Mouse (Mus musculus): Measurements from ENCODE around the gene Lrrc30. TPM values are rescaled to one million over a fixed set of nuclear protein-coding genes. Genes with fewer than 3 reads are reported as not detected.

The Lrrc30 gene
- polyA plus RNA-seq, 1 experiment from 2014 or later: not detected

DNA sequence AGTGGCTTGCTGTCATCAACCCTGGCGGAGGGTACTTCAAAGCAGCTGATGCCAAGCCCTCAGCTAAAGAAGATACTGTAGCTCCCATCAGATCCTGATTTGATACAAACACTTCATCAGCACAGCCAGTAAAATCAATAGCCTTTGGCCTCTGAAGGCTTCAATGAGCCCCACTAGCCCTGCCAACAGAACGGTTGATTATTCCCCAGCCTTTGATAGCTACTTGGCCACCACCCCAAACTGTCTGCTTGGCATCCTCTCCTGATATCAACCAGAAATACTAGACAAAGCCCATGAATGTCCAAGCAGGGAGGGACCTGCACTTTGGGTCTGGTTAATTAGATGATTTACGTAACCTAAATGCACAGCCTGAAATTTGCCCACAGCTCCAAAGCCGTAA is 30.0 kb downstream of the Lrrc30 start:
- Histone ChIP-seq H3K4me2 (replicated peaks; ENCODE audit: low read depth, low read length) (no peak overlapping the region), H3K4me3 (ENCODE audit: low read length) (no peak overlapping the region), H3K4me1 (ENCODE audit: insufficient read depth, low read length) (no peaks in the 10 kb centered on the region), H3K9me3 (ENCODE audit: low read length) (no peaks in the 10 kb centered on the region), H3K9ac (replicated peaks; ENCODE audit: low read length) (no peak overlapping the region), H3K27ac (ENCODE audit: low read length) (no peak overlapping the region), H3K27me3 (ENCODE audit: insufficient read depth, low read length) (no peaks in the 10 kb centered on the region), H3K36me3 (ENCODE audit: insufficient read depth, low read length) (no peaks in the 10 kb centered on the region)
- ATAC-seq (ENCODE audit: low FRiP score, low TSS enrichment): no peak
- 72% methylated on average over 4 of the region's 4 CpGs for WGBS

DNA sequence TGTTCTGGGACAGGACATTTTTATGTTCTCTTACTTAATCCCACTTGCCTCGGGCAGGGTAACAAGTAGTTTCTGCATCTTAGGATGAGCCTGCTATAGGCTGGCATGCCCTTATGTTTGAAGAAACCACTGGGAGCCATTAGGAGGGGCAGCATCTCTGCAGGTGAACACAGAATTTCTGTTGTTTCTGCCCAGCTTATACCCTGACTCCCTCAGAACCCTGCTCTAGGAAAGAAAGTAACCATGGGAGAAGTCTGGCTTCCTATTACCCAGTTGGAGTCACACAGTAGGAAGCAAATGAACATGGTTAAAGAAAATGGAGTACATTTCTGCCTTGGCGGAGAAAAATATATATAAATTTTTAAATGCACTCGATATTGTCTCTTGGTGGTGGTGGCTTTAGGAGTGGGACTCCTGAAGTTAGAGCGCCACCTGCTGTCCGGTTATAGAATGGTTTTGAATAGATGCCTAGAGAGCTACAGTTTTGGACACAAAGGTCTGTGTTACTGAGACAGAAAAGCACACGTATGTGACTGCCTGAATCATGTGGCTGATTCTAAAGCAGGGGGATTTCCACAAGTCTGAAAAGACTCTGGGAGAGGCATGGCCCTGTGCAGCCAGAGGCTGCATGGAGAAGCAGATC is 47.5 kb downstream of the Lrrc30 start:
- peak; percentile 82 for ATAC-seq (ENCODE audit: low FRiP score, low TSS enrichment)
- Histone ChIP-seq H3K4me2 (replicated peaks; ENCODE audit: low read depth, low read length) (no peak overlapping the region), H3K27me3 (ENCODE audit: insufficient read depth, low read length) (no peaks in the 10 kb centered on the region), H3K4me1 (ENCODE audit: insufficient read depth, low read length) (peaks cover 6% of the 10 kb centered on the region), H3K4me3 (ENCODE audit: low read length) (no peak overlapping the region), H3K36me3 (ENCODE audit: insufficient read depth, low read length) (no peaks in the 10 kb centered on the region), H3K9ac (replicated peaks; ENCODE audit: low read length) (no peak overlapping the region), H3K27ac (ENCODE audit: low read length) (no peak overlapping the region), H3K9me3 (ENCODE audit: low read length) (no peaks in the 10 kb centered on the region)
- WGBS: 13% methylated on average over 6 of the region's 6 CpGs

DNA sequence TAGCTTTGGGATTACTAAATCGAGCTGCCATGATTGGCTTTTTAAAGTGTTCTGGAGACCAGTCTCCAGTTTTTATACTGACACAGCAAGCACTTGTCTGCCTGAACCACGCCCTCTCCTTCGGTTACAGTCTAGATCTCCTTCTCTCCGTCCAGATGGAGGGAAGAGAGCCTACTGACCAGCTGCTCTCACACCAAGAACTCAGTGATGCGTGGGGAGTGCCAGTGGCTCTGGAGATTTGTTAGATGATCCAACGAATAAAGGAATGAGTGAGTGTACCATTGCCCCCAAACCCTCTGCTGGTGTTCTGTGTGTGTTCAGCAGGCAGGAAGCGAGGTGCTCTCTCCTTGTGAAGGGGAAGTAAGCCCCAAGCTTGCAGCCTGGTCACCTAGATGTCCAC is 48.0 kb downstream of the Lrrc30 start:
- ATAC-seq (ENCODE audit: low FRiP score, low TSS enrichment): peak; percentile 70
- WGBS: 41% methylated on average over 7 of the region's 7 CpGs
- no peak overlapping the region for H3K27ac ChIP-seq (ENCODE audit: low read length)
- H3K36me3 ChIP-seq (ENCODE audit: insufficient read depth, low read length): no peaks in the 10 kb centered on the region
- no peaks in the 10 kb centered on the region for H3K9me3 ChIP-seq (ENCODE audit: low read length)
- no peak overlapping the region for H3K4me2 ChIP-seq (replicated peaks; ENCODE audit: low read depth, low read length)
- no peaks in the 10 kb centered on the region for H3K27me3 ChIP-seq (ENCODE audit: insufficient read depth, low read length)
- peaks cover 6% of the 10 kb centered on the region for H3K4me1 ChIP-seq (ENCODE audit: insufficient read depth, low read length)
- no peak overlapping the region for H3K9ac ChIP-seq (replicated peaks; ENCODE audit: low read length)
- H3K4me3 ChIP-seq (ENCODE audit: low read length): no peak overlapping the region

DNA sequence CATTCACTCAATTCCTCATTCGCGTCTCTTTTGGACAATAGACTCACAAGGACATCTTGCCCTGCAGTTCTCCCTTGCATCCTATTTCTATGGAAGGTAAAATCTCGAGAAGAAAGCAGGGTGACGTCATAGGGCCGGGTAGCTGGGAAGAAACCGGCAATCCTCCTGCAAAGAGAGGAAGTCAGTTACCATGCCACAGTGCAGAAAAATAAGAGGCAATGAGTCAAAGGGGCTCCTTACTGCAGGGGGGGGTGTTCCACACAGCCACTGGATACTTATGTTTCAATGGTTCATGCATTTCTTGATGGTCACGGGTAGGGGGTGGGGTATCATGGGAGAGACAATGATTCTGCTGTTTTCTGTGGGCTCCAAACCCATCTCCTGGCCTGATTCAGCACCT is 49.1 kb downstream of the Lrrc30 start:
- no peaks in the 10 kb centered on the region for H3K36me3 ChIP-seq (ENCODE audit: insufficient read depth, low read length)

DNA sequence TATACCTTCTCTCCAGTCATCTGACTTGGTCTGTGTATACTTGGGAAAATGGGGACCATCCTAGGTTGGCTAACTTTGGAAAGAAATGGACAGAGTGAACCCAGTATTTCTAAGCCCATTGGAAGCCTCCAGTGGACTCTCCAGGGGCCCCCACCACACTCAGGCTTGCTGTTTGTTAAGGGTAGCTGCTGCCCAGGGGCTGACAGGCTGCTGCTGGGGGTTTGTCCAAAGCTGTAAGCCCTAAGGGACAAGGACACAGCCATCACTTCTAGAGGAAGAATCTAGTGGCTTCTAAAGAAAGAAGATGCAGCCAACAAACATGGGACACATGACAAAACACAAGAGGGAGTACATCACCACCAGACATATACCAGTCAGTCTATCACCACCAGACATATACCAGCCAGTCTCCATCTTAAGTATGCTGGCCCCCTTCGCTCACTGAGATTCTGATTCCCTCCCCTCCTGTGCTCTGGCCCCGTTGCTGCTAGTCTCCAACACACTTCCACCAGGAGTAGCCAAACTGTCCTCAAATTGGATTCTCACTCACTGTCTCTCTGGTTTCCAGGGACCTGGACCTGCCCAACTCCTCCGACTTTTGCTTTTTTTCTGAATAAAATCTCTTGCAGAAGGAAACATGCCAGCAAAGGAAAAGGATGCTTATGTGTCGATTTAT is 49.7 kb downstream of the Lrrc30 start:
- no peak for ATAC-seq (ENCODE audit: low FRiP score, low TSS enrichment)
- Histone ChIP-seq H3K4me1 (ENCODE audit: insufficient read depth, low read length) (peaks cover 6% of the 10 kb centered on the region), H3K27ac (ENCODE audit: low read length) (no peak overlapping the region), H3K9ac (replicated peaks; ENCODE audit: low read length) (no peak overlapping the region), H3K36me3 (ENCODE audit: insufficient read depth, low read length) (no peaks in the 10 kb centered on the region), H3K27me3 (ENCODE audit: insufficient read depth, low read length) (no peaks in the 10 kb centered on the region), H3K9me3 (ENCODE audit: low read length) (no peaks in the 10 kb centered on the region), H3K4me2 (replicated peaks; ENCODE audit: low read depth, low read length) (no peak overlapping the region), H3K4me3 (ENCODE audit: low read length) (no peak overlapping the region)
- 86% methylated on average over 4 of the region's 4 CpGs for WGBS

More for the DNA sequence above, 49.1 kb downstream of the Lrrc30 start:
- WGBS: 69% methylated on average over 7 of the region's 7 CpGs
- no peak overlapping the region for H3K4me3 ChIP-seq (ENCODE audit: low read length)
- no peak overlapping the region for H3K4me2 ChIP-seq (replicated peaks; ENCODE audit: low read depth, low read length)
- H3K9me3 ChIP-seq (ENCODE audit: low read length): no peaks in the 10 kb centered on the region
- no peak for ATAC-seq (ENCODE audit: low FRiP score, low TSS enrichment)
- no peaks in the 10 kb centered on the region for H3K27me3 ChIP-seq (ENCODE audit: insufficient read depth, low read length)
- H3K9ac ChIP-seq (replicated peaks; ENCODE audit: low read length): no peak overlapping the region
- peaks cover 6% of the 10 kb centered on the region for H3K4me1 ChIP-seq (ENCODE audit: insufficient read depth, low read length)
- no peak overlapping the region for H3K27ac ChIP-seq (ENCODE audit: low read length)

DNA sequence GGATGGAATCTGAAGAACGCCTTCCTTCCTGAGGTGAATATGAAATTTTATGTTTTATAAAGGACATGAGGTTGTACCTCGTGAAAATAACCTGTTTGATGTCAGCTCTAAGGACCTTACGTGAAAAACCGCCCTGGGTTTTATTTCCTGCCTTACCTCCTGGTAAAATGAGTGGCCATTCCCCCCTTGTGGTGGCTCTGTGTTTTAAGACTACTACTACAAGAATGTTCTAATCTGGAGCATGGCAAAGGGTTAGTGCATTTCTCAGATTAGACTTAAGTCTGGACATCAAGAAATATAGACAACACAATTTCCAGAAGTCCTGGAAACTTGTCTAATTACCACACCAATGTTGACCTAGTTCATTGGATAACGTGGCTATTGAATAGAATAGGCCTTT is 50.7 kb downstream of the Lrrc30 start:
- WGBS: 70% methylated on average over 5 of the region's 5 CpGs

More for the DNA sequence above, 50.7 kb downstream of the Lrrc30 start:
- no peak overlapping the region for H3K9ac ChIP-seq (replicated peaks; ENCODE audit: low read length)
- ATAC-seq (ENCODE audit: low FRiP score, low TSS enrichment): no peak
- no peaks in the 10 kb centered on the region for H3K36me3 ChIP-seq (ENCODE audit: insufficient read depth, low read length)
- H3K4me3 ChIP-seq (ENCODE audit: low read length): no peak overlapping the region
- no peak overlapping the region for H3K4me2 ChIP-seq (replicated peaks; ENCODE audit: low read depth, low read length)
- no peak overlapping the region for H3K27ac ChIP-seq (ENCODE audit: low read length)
- no peaks in the 10 kb centered on the region for H3K9me3 ChIP-seq (ENCODE audit: low read length)
- no peaks in the 10 kb centered on the region for H3K27me3 ChIP-seq (ENCODE audit: insufficient read depth, low read length)
- peaks cover 6% of the 10 kb centered on the region for H3K4me1 ChIP-seq (ENCODE audit: insufficient read depth, low read length)

Other genes with a start within 250 kb of the Lrrc30 start
- 45.6 and 50.7 TPM in 2 replicates for gene Lama1, start 64.5 kb upstream of the Lrrc30 start, polyA plus RNA-seq (2015; fragmentation: Nextera tagmentation; extraction: Ambion mirVana)

All from kidney, embryonic 16.5 days (tissue).